Mouse (Mus musculus) T-cell, adult 2 months (primary cell): ENCODE results near the gene Rbm45.

Experiments used
- DNase-seq: peaks from one replicate; pipeline ENCODE4 v3.0.0; 2022; ENCODE audit warnings: low spot score

Rbm45 gene

DNA sequence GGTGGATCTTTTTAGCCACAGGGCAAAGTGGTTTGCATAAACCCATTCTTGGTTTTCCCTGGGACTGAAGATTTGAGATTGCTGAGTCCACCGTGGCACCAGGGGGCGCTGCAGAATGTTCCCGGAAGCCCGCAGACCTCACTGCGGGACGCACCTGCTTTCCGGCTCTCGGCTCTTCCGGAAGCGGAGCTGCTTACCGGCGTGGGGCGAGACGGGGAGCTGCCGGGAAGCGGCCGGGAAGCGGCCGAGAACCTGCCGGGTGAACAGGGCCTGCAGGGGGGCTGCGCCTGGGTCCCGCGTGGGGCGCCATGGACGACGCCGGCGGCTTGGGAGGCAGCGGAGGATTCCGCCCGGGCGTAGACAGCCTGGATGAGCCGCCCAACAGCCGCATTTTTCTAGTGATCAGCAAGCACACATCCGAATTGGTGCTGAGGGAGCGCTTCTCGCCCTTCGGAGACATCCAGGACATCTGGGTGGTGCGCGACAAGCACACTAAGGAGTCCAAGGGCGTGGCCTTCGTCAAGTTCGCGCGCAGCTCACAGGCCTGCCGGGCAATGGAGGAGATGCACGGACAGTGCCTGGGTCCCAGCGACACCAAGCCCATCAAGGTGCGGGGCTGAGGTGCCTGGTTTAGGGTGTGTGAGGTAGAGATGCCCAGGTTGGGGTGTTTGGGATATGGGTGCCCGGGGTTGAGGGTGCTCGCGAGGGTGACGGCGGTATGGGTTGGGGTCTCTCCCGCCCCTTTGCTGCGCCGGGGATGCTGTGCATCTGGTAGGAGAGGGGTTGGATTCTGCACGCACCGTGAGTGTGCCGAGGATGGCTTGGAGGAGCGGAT lies at the start of gene Rbm45:
TSS of gene Rbm45 (plus strand) at position 164 of the 835 bp plus-strand sequence.
- DNase-seq: peak; percentile 86

- no peak for DNase-seq
Observed at GRCm38 (mm10) chr2:76320336-76320735, 49.4 kb upstream of the Rbm45 start.

DNA sequence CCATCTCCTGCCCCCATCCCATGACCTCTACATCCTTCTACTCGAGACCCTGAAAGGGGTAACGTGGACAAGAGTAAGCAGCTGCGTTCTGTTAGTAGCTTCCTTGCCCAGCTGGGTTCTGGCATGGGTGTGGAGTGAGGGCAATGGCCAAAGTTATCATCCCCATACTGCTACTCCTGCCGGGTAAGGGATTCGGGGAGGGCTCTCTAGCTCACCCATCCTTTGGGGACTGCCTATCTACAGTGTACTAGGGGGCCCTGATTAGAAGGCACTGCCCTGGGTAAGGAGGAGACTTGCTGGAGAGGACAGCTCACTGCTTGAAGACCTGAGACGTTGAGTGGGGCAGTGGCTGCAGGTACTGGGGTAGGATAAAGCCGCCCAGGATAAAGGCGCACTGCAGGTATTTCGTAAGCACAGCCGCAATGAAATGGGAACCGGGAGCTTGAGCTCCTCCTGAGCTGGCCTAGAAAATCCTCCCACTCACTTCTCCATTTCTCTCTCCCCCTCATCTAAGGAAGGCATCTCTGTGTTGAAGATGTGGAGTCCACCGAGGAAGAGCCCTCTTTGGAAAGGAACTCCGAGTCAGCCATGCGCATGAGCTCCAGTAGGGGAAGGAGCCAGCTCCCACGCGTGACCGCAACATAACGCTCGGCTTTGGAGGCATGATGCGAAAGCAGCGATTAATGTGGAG lies 46.5 kb upstream of the Rbm45 start:
- DNase-seq: no peak

DNA sequence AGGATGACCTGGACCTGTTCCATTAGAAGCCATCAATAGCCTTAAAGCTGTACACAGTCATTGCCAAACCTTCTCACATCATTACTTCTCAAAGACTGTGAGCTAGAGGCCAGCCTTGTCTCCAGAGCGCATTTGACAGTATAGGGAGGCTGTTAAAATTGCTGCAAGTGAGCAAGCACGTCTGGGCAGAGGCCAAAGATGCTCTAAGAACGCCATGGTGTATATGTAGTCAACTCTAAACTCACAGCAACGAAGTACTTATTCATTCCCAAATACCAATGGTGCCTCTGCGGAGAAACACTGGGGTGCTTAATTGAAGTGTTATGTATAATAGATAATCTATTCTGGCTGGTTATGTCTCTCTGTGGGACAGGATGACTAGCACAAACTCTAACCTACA lies 45.3 kb upstream of the Rbm45 start:
- no peak for DNase-seq

- DNase-seq: no peak
Observed at GRCm38 (mm10) chr2:76326161-76326560, 43.6 kb upstream of the Rbm45 start.

DNA sequence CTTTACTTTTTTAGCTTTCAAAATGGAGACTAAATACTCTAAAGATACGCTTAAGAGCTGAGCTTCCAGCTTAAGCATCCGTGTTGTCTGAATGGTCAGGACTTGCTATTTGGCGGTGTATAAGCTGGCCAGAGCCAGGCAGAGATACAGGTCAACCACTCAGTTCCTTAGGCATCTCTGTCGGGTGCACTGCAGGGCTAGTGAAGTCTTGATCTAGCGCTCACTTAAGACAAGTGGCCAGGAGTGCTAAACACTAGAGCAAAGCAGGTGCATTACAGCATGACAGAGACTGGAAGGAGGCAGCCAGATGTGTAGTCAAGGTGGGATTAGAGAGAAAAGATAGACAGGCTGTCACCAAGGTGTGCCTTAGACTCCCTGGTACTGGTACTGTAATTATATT lies 39.7 kb upstream of the Rbm45 start:
- no peak for DNase-seq

DNA sequence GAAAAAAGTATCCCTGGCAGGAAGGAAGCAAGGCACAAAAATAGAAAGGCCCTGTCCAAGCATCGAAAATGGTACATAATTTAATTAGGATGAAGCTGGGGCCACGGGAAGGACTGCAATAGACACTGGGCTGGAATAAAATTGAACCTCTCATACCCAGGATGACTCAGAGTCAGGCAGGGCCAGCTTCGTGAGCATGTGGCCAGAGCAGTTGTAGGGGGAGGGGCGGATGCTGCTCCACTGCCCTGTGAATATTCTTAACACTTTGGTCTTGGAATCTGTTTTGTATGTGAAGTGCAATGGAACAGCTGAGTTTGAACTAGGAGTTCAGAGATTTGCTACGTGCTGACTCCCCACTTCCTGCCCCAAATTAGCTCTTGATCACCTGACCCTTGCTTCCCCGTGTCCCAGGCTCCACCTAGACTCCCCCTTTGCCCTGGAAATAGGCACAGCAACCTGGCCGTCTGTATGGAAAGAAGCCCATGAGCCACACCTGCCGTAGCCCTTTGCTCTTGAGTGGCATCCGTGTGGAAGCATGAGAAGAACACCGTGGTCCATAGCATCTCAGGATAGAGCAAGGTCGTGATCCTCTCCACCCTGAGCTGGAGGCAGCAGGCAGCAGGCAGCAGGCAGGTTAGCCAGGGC lies 37.5 kb upstream of the Rbm45 start:
- DNase-seq: no peak

DNA sequence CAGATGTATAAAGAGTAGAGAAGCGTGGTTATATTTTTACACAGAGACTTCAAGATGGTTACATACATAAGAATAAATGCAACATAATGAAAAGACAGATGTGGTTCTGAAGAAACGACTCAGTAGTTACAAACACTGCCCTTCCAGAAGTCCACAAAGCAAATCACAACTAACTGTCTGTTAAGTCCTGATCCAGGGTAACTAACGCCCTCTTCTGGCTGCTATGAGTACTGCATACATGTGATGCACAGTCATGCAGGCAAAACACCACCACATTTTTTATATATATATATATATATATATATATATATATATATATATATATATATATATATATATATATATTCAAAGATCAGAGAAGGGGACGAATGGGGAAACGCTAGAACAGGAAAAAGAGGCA lies 35.2 kb upstream of the Rbm45 start:
- DNase-seq: no peak

DNA sequence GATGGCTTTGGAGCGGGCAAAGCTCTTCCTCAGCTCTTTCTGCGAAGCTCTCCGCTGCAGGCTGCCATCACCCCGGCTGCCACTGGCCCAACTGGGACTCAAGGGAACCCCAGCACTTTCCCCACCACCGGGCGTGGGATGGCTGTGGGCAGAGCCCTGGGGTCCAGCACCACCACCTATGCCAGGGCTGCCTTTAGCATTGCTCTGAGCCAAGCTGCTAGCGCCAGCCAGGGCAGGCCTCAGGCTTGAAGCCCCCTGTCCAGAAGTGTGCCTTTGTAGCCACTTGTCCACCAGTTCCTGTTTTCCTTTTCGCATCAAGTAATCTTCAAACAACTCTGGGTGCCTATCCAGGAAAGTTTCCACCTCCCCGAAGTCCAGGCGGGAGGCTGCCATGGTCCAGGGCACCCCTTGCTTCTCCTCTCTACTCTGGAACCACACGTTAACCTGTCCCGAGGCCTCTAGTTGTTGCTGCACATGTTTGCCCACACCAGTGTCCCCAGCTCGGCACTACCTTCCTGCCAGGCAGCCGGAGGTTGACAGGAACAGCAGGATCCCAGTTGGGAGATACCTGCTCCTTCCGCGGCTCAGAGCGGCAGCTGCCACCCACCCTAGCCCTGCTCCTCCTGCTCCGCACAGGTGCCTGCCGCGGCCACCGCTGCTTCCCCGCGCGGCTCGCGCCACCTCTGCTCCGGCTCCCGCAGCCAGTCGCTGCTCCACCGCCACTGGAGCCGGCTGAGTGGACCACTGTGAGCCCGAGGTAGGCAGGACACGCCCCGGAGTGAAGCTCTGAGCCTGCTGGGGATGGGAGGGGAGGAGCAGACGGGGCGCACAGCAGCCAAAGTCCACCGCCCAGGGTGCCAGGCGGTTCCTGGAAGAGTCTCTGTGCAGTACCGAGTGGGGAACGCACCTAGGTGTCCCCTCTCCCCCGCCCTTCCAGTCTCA lies 31.3 kb upstream of the Rbm45 start, which contains the start of gene Pde11a:
TSS of gene Pde11a (minus strand) at position 560 of the 942 bp plus-strand sequence.
- no peak for DNase-seq

GRCm38 (mm10) chr2:76342146-76342545 lies 27.6 kb upstream of the Rbm45 start:
- DNase-seq: no peak

DNA sequence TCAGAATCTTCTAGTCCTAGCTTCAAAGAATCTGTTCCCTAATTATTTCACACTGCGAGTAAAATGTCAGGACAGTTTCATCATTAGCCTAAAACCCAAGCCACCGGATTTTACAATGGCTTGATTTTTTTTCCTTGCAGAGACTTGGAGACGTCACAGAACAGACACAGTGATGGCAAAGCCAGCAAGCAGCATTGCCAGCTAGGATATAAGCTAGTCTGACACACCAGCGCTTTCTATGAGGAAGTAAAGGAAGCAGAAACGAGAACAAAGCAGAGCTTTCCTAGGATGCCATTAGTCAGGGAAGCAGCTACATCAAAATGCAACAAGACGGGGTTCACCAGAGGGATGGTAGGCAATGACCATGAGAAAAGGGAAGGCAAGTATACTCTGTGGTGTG lies 21.9 kb upstream of the Rbm45 start:
- DNase-seq: no peak

- no peak for DNase-seq
Observed at GRCm38 (mm10) chr2:76360226-76360625, 9.6 kb upstream of the Rbm45 start, which contains the start of gene Cyct. Cyct (minus strand) TSS chr2:76360450.

DNA sequence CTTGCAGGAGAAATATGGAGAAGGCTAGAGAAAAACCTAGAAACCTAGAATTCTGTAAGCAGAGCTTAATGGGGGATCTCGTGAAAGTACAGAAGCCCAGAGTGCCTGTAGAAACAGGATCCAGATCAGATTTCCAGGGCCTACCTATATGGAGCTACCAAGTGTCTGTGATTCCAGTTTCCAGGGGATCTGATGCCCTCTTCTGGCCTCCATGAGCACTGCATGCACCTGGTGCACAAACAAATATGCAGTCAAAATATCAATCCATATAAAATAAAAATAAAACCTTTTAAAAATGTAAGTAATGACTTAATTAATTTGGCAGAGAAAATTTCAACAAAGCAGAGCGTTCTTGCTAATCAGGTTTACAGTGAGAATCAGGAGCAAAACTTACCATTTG lies 7.7 kb upstream of the Rbm45 start:
- DNase-seq: no peak

DNA sequence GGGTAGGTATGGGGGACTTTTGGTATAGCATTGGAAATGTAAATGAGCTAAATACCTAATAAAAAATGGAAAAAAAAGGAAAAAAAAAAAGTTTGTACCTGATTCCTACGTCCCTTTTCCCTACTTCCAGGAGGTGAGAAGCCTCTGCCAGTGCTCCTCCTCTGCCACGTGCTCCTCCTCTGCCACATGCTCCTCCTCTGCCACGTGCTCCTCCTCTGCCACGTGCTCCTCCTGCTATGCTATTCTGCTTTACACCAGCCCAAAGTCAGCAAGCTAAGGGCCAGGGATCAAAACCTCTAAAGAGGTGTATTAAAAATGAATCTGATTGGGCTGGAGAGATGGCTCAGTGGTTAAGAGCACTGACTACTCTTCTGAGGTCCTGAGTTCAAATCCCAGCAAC lies 4.0 kb upstream of the Rbm45 start:
- no peak for DNase-seq

- peak; percentile 72 for DNase-seq
Observed at GRCm38 (mm10) chr2:76367188-76367922, 2.4 kb upstream of the Rbm45 start.

DNA sequence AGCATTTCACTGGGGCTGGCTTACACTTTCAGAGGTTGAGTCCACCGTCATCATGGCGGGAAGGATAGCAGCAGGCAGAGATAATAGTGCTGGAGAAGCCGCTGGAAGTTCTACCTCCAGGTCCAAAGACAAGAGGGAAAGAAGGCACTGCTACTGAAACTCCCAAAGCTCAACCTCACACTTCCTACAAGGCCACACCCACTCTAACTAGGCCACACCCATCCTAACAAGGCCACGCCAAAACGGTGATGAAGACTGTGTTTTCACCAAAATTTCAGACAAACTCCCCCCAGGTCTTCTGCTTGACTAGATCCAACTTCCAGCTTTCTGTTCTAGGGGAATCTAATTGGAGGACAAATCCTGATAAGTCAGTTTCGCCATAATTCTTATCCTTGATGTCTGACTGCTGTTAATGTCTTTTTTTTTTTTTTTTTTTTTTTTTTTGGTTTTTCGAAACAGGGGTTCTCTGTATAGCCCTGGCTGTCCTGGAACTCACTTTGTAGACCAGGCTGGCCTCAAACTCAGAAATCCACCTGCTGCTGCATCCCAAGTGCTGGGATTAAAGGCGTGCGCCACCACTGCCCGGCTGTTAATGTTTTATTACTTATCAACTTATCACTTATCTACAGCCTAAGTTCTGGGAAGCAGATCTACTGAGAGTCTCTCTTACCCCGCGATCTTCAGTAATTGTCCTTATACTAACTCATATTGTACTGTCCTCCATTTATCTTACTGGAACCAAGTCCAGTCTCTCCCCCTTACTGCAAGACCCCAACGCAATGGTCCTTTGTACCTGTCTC lies 723 bp upstream of the Rbm45 start:
- DNase-seq: no peak

GRCm38 (mm10) chr2:76370656-76370922 lies 805 bp downstream of the Rbm45 start:
- DNase-seq: no peak

GRCm38 (mm10) chr2:76372244-76372643 lies 2.5 kb downstream of the Rbm45 start:
- DNase-seq: no peak

DNA sequence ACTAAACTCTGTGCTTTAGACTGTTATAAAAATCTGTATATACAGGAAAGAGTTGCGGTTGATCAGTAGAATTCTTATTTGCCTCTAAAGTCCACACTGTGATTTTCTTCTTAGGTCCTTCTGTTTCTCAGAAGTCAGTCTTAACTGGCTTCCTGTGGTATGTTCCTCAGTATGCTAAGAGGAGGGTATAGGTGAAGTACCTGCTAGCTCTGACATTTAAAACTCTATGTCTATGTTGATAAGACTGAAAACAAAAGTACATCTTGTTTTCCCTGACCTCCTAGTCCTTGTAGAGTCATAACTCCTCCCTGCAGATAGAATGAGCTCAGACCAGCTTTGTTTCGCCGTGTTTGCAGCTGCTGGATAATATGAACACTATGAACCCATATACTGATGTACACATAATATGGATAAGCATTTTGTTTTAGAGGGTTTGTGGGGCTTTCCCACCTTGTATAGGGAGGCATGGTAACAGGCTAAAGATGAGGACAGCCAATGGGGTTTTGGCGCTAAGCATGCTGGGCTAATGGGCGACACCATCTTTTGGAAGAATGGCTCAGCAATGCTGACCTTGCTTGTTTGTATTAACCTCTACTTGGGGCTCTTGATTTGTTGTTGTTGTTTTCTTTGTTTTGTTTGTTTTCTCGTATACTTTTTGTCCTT lies 4.9 kb downstream of the Rbm45 start:
- no peak for DNase-seq

DNA sequence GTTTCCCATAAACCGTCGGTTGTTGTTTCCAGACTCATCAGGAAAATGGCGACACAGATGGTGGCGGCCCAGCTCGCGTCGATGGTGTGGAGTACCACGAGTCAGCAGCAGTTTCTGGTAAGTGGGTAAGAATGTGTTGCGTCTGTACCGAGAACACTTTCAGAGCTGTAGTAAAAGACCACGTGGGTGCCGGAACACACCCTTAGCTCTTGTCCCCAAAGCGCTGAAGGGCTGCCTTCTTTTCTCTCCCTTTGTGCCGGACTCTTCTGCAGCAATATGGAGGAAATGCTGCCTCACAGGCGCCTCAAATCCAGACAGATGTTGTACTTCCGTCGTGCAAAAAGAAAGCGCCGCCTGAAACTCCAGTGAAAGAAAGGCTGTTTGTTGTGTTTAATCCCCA lies 8.9 kb downstream of the Rbm45 start:
- DNase-seq: no peak
